Mouse (Mus musculus) neural tube, embryonic 11.5 days (tissue): ENCODE data around the gene Crmp1. TPM values are rescaled to one million over a fixed set of nuclear protein-coding genes. Genes with fewer than 3 reads are reported as not detected.

ENCODE experiments used
- ATAC-seq: fragments of 200-750 bp; cut with Nextera tagmentation; 2 replicates; pipeline ENCODE4 v1.8.0; 2017; ENCODE audit warnings: moderate number of reproducible peaks, mild to moderate bottlenecking, moderate TSS enrichment, moderate library complexity; ENCODE audit not compliant: insufficient read depth, low FRiP score, low TSS enrichment
- DNase-seq: peaks from one replicate; pipeline ENCODE4 v3.0.0-alpha.2; 2015; ENCODE audit warnings: low spot score
- H3K27ac ChIP-seq: fragments of 300-500 bp; sonication (generic); 2 replicates; pipeline ENCODE4 v1.5.1; 2014; ENCODE audit warnings: low read depth, mild to moderate bottlenecking, low read length
- H3K27me3 ChIP-seq: fragments of 300-500 bp; sonication (generic); 2 replicates; pipeline ENCODE4 v1.6.1; 2014; ENCODE audit warnings: mild to moderate bottlenecking, low read length, mixed read lengths; ENCODE audit not compliant: control insufficient read depth, insufficient read depth
- H3K36me3 ChIP-seq: fragments of 300-500 bp; sonication (generic); 2 replicates; pipeline ENCODE4 v1.6.1; 2014; ENCODE audit warnings: mild to moderate bottlenecking, low read length, moderate library complexity, mixed read lengths; ENCODE audit not compliant: control insufficient read depth, insufficient read depth
- H3K4me1 ChIP-seq: fragments of 300-500 bp; sonication (generic); 2 replicates; pipeline ENCODE4 v1.6.1; 2014; ENCODE audit warnings: low read length, mixed read lengths; ENCODE audit not compliant: control insufficient read depth, insufficient read depth
- H3K4me2 ChIP-seq: fragments of 300-500 bp; sonication (generic); 2 replicates; pipeline ENCODE4 v1.6.1; 2014; ENCODE audit warnings: low read depth, mild to moderate bottlenecking, moderate library complexity
- H3K4me3 ChIP-seq: fragments of 300-500 bp; sonication (generic); 2 replicates; pipeline ENCODE4 v1.5.1; 2014; ENCODE audit warnings: low read depth, low read length
- H3K9ac ChIP-seq: fragments of 300-500 bp; sonication (generic); 2 replicates; pipeline ENCODE4 v1.6.1; 2014; ENCODE audit warnings: mild to moderate bottlenecking, low read length
- H3K9me3 ChIP-seq: fragments of 300-500 bp; sonication (generic); 2 replicates; pipeline ENCODE4 v1.6.1; 2016; ENCODE audit warnings: low read length; ENCODE audit not compliant: control insufficient read depth
- WGBS: fragments of 180-500 bp; shearing (Covaris S2); extraction: QIAGEN DNeasy Blood & Tissue Kit; methylation state at CpG from one replicate; pipeline ENCODE4 v1.1.7; 2014; 5-methylcytosine and 5-hydroxymethylcytosine counted together
- polyA plus RNA-seq: library from polyadenylated mRNA; unstranded; fragments of >200 nt; fragmentation: Nextera tagmentation; extraction: Ambion mirVana; gene quantifications from 2 replicates; pipeline ENCODE4 v1.2.1, GENCODE M21; 2014

The Crmp1 gene
- polyA plus RNA-seq, 1 experiment from 2014 or later, result 565 TPM

DNA sequence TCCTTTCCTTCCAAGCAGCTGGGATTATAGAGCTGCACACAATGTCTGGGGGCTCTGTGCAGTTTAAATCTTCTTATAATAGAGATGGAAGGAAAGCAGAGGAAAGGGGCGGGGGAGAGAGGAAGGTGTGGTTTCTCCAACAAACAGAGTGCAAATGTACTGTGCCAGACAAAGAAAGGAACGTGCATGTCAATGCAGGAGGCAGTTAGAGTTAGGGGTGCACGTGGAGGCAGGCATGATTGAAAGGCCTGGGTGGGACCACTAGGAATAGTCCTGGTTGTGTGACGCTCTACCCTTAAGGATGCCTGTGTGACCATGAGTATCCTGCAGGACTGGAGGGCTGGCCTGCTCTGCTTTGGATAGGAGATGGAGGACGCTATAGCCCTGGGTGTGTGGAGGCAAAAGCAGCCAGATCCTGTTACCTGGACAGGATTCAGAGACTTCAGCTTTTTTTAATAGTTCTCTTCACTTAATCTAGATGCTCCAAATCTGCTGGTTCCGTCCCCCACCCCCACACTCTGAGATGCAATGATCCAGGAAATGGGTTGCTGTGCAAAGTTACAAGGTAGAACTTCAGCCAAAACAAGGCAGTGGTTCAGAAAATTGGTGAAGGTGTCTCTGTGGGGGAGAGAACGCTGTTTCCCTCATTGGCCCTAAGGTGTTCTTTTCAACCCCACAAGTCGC is 88.9 kb downstream of the Crmp1 start:
- Histone ChIP-seq H3K4me3 (no peak overlapping the region), H3K27ac (no peak overlapping the region), H3K36me3 (peaks cover 6% of the 10 kb centered on the region), H3K4me2 (no peak overlapping the region), H3K9ac (no peak overlapping the region), H3K27me3 (no peaks in the 10 kb centered on the region), H3K4me1 (no peaks in the 10 kb centered on the region), H3K9me3 (no peaks in the 10 kb centered on the region)
- ATAC-seq, result no peak
- WGBS, result 83% methylated on average over 8 of the region's 8 CpGs
- DNase-seq, result no peak

- Histone ChIP-seq H3K9me3 (no peaks in the 10 kb centered on the region), H3K27ac (no peak overlapping the region), H3K4me3 (no peak overlapping the region), H3K4me2 (no peak overlapping the region), H3K4me1 (peaks cover 2% of the 10 kb centered on the region; the same call in 1 of the 2 replicates), H3K9ac (no peak overlapping the region), H3K27me3 (no peaks in the 10 kb centered on the region), H3K36me3 (peaks cover 4% of the 10 kb centered on the region)
- ATAC-seq (no peak), DNase-seq (no peak)
- 91% methylated on average over 2 of the region's 2 CpGs for WGBS
These were observed 89.4 kb downstream of the Crmp1 start for GRCm38 (mm10) chr5:37331133-37331505.

GRCm38 (mm10) chr5:37332066-37332465 is 90.3 kb downstream of the Crmp1 start:
- ATAC-seq (no peak), DNase-seq (no peak)
- H3K27ac ChIP-seq, result no peak overlapping the region
- no peak overlapping the region for H3K9ac ChIP-seq
- H3K9me3 ChIP-seq, result no peaks in the 10 kb centered on the region
- no peaks in the 10 kb centered on the region; the same call in 1 of the 2 replicates for H3K36me3 ChIP-seq
- H3K4me2 ChIP-seq, result no peak overlapping the region
- no peak overlapping the region for H3K4me3 ChIP-seq
- WGBS, result 90% methylated on average over 4 of the region's 4 CpGs
- peaks cover 4% of the 10 kb centered on the region for H3K4me1 ChIP-seq
- H3K27me3 ChIP-seq, result no peaks in the 10 kb centered on the region

DNA sequence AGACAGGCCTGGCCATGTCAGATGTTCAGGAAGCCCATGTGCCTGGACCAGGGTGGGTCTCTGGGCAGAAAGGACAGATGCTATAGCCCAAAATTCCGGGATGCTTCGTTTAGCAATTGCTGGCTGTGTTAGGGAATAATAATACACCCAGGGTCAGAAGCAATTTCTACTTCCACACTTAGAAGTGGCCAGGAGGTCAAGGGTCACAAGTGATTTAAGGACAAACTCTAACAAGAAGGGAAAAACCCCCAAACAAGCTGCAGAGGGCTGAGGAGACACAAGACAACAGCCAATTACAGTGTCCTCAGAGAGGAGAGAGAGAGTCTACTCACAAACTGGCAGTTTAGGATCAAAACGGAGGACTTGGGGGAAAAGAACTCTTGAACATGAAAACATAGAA is 93.3 kb downstream of the Crmp1 start:
- no peak overlapping the region for H3K4me2 ChIP-seq
- H3K27me3 ChIP-seq, result no peaks in the 10 kb centered on the region
- H3K4me1 ChIP-seq, result peaks cover 24% of the 10 kb centered on the region
- ATAC-seq (no peak), DNase-seq (no peak)
- no peak overlapping the region for H3K4me3 ChIP-seq
- 68% methylated on average over 3 of the region's 3 CpGs for WGBS
- H3K9ac ChIP-seq, result no peak overlapping the region
- no peaks in the 10 kb centered on the region; the same call in 1 of the 2 replicates for H3K36me3 ChIP-seq
- H3K9me3 ChIP-seq, result no peaks in the 10 kb centered on the region
- H3K27ac ChIP-seq, result no peak overlapping the region

GRCm38 (mm10) chr5:37336485-37337105 is 94.9 kb downstream of the Crmp1 start, which contains the start of gene Evc:
Gene Evc, minus strand, starts transcription at chr5:37336894.
- WGBS, result under 1% methylated on average over 48 of the region's 48 CpGs
- Histone ChIP-seq H3K9me3 (no peaks in the 10 kb centered on the region), H3K4me3 (peak within 1 kb of the TSS; percentile 69), H3K27ac (no peak within 1 kb of the TSS), H3K36me3 (no peaks in the 10 kb centered on the region; the same call in 1 of the 2 replicates), H3K4me1 (peaks cover 24% of the 10 kb centered on the region), H3K4me2 (peak within 1 kb of the TSS; percentile 83), H3K27me3 (no peaks in the 10 kb centered on the region), H3K9ac (peak within 1 kb of the TSS; percentile 76)
- ATAC-seq (peak; percentile 80), DNase-seq (peak; percentile 88)

GRCm38 (mm10) chr5:37337696-37338095 is 96.0 kb downstream of the Crmp1 start:
- no peak overlapping the region for H3K27ac ChIP-seq
- peak overlapping the region; percentile 76 for H3K9ac ChIP-seq
- H3K36me3 ChIP-seq, result no peaks in the 10 kb centered on the region; the same call in 1 of the 2 replicates
- H3K4me1 ChIP-seq, result peaks cover 24% of the 10 kb centered on the region
- H3K27me3 ChIP-seq, result no peaks in the 10 kb centered on the region
- peak overlapping the region; percentile 75 for H3K4me2 ChIP-seq
- H3K9me3 ChIP-seq, result no peaks in the 10 kb centered on the region
- no peak overlapping the region for H3K4me3 ChIP-seq
- 84% methylated on average over 3 of the region's 3 CpGs for WGBS
- DNase-seq (no peak), ATAC-seq (no peak)

- DNase-seq (peak; percentile 82), ATAC-seq (peak; percentile 71)
- peaks cover 24% of the 10 kb centered on the region for H3K4me1 ChIP-seq
- no peaks in the 10 kb centered on the region for H3K27me3 ChIP-seq
- WGBS, result under 1% methylated on average over 27 of the region's 27 CpGs
- 0 out of 2 replicates have a peak within 1 kb of the TSS, but pooled peaks have one; percentile 42 for H3K27ac ChIP-seq
- H3K36me3 ChIP-seq, result no peaks in the 10 kb centered on the region; the same call in 1 of the 2 replicates
- H3K9me3 ChIP-seq, result no peaks in the 10 kb centered on the region
- H3K4me3 ChIP-seq, result peak within 1 kb of the TSS; percentile 46
- peak within 1 kb of the TSS; percentile 75 for H3K4me2 ChIP-seq
- H3K9ac ChIP-seq, result peak within 1 kb of the TSS; percentile 76
These were observed 96.5 kb downstream of the Crmp1 start, which contains the start of gene Evc2 for GRCm38 (mm10) chr5:37338288-37338687. Gene Evc2, plus strand, starts transcription at chr5:37338499.
